ENCODE assay signal across 24 mouse cellular contexts in genomic region chr5:113939263-113939900, GRCm38 (mm10). TPM values are rescaled to one million over a fixed set of nuclear protein-coding genes. Genes with fewer than 3 reads are reported as not detected.
DNase-seq lines count a peak whose midpoint lies in the region; ATAC-seq and TF ChIP-seq lines count a peak whose summit lies in the region.
"Had no signal": no experiment of that assay in that cellular context is flagged by ENCODE, and none has a peak within 500 bp of the region (broad histone marks: within the 10 kb centered on the region; RNA-seq: fewer than 3 reads in every experiment).

No protein-coding gene starts in this region.

- H3K4me2 ChIP-seq in forebrain, postnatal 0 days (ENCODE audit: low read depth), result no peak overlapping the region
- H3K4me2 ChIP-seq: embryonic facial prominence, embryonic 15.5 days; hindbrain, embryonic 12.5 days had no signal

- H3K9ac ChIP-seq in ES-Bruce4 (ENCODE audit: low read depth, poor library complexity, severe bottlenecking) (no peak overlapping the region), ES-E14 (ENCODE audit: insufficient read depth, low read depth, low read length, poor library complexity, severe bottlenecking) (no peak overlapping the region)
- no peak overlapping the region for H3K9ac ChIP-seq in forebrain, postnatal 0 days
- H3K9ac ChIP-seq: embryonic facial prominence, embryonic 15.5 days; hindbrain, embryonic 12.5 days had no signal

- TF ChIP-seq CTCF in ES-Bruce4 (IDR thresholded peaks at IDR 0.05; ENCODE audit: low read depth, low read length), result no peak
- no peak for TF ChIP-seq CTCF in forebrain, postnatal 0 days (IDR thresholded peaks at IDR 0.05; ENCODE audit: low read depth)

- peak; percentile 49 to 67 for DNase-seq in cerebellum, postnatal 25 days
- no peak for DNase-seq in cerebellum, adult 11-12 months
- DNase-seq in ES-E14 (ENCODE audit: low read depth, low spot score), result peak; percentile 68
- peak; percentile 86 for DNase-seq in ZHBTc4 (ENCODE audit: low read depth, low spot score)
- no peak for DNase-seq in forebrain, postnatal 0 days
- DNase-seq: adrenal gland, adult 2 months; adrenal gland, postnatal 25 days; cerebellum, adult 11 months; gastrocnemius, postnatal 36 days; heart, adult 11 months; heart, postnatal 10 days; heart, postnatal 4 days; kidney, adult 8-10 months had no signal

- no peak for ATAC-seq in forebrain, postnatal 0 days
- ATAC-seq: activated CD4-positive, CD25-positive, alpha-beta regulatory T cell, adult 4 months; forebrain, embryonic 14.5 days; hindbrain, embryonic 16.5 days; inflammation-experienced regulatory T-cells, adult 6 months; intestine, postnatal 0 days had no signal

- TF ChIP-seq POLR2A in ES-Bruce4 (IDR thresholded peaks at IDR 0.05; ENCODE audit: insufficient read depth, low read length), result no peak

- H3K4me3 ChIP-seq in ES-Bruce4 (ENCODE audit: low read depth, low read length) (no peak overlapping the region), ES-E14 (ENCODE audit: insufficient read depth in 1 of 2, low read depth in 1 of 2, low read length in 2 of 2, poor library complexity in 1 of 2, severe bottlenecking in 1 of 2) (no peak overlapping the region)
- no peak overlapping the region for H3K4me3 ChIP-seq in forebrain, postnatal 0 days (ENCODE audit: low read depth, low read length)
- H3K4me3 ChIP-seq: embryonic facial prominence, embryonic 15.5 days; erythroblast, embryonic 14.5 days; forebrain, embryonic 10.5 days; hindbrain, embryonic 12.5 days had no signal

- no peaks in the 10 kb centered on the region for H3K36me3 ChIP-seq in ES-Bruce4 (ENCODE audit: control insufficient read depth, insufficient read depth, low read length, poor library complexity, severe bottlenecking)
- H3K36me3 ChIP-seq in ES-E14 (ENCODE audit: control insufficient read depth, insufficient read depth, low read length, poor library complexity, severe bottlenecking), result peaks cover 9% of the 10 kb centered on the region; the same call in 1 of the 2 replicates
- peaks cover 43% of the 10 kb centered on the region for H3K36me3 ChIP-seq in forebrain, postnatal 0 days (ENCODE audit: insufficient read depth)

- H3K9me3 ChIP-seq in ES-Bruce4 (replicated peaks; ENCODE audit: control insufficient read depth, insufficient read depth, low read length, poor library complexity, severe bottlenecking), result no peaks in the 10 kb centered on the region
- no peaks in the 10 kb centered on the region for H3K9me3 ChIP-seq in ES-E14 (ENCODE audit: control insufficient read depth, insufficient read depth, low read depth, low read length)
- H3K9me3 ChIP-seq in forebrain, postnatal 0 days (ENCODE audit: low read length), result no peaks in the 10 kb centered on the region
- H3K9me3 ChIP-seq: embryonic facial prominence, embryonic 15.5 days; forebrain, embryonic 10.5 days; hindbrain, embryonic 12.5 days had no signal

- WGBS in forebrain, postnatal 0 days, result 47% methylated on average over 12 of the region's 12 CpGs

- TF ChIP-seq EP300 in ES-Bruce4 (IDR thresholded peaks at IDR 0.05; ENCODE audit: insufficient read depth, low read depth, low read length), result peak; percentile 73; the same call in 1 of the 2 replicates

- H3K27me3 ChIP-seq in ES-Bruce4 (ENCODE audit: control insufficient read depth, insufficient read depth, low read length, poor library complexity, severe bottlenecking), result no peaks in the 10 kb centered on the region
- H3K27me3 ChIP-seq in forebrain, postnatal 0 days (ENCODE audit: insufficient read depth, low read length), result no peaks in the 10 kb centered on the region
- H3K27me3 ChIP-seq: CH12.LX; embryonic facial prominence, embryonic 15.5 days; hindbrain, embryonic 12.5 days had no signal

- H3K27ac ChIP-seq in ES-Bruce4 (ENCODE audit: insufficient read depth, low read length) (peak overlapping the region; percentile 19; the same call in 1 of the 2 replicates), ES-E14 (ENCODE audit: insufficient read depth, low read depth, low read length, poor library complexity, severe bottlenecking) (no peak overlapping the region)
- H3K27ac ChIP-seq in forebrain, postnatal 0 days (ENCODE audit: low read depth, low read length), result no peak overlapping the region
- H3K27ac ChIP-seq: embryonic facial prominence, embryonic 15.5 days; hindbrain, embryonic 12.5 days had no signal

- in situ Hi-C loops in ES-E14 (cut with MboI; ENCODE audit: low sequenced_read_pairs in 2 of 2, unreplicated experiment in 2 of 2), result no loop called here

- H3K4me1 ChIP-seq in ES-Bruce4 (ENCODE audit: control insufficient read depth, insufficient read depth, low read length), result peaks cover 5% of the 10 kb centered on the region
- peaks cover 0 to 13% of the 10 kb centered on the region in 2 experiments; a peak in 1 of 4 replicates for H3K4me1 ChIP-seq in ES-E14 (ENCODE audit: control insufficient read depth in 2 of 2, insufficient read depth in 2 of 2, low read length in 2 of 2, poor library complexity in 1 of 2)
- H3K4me1 ChIP-seq in forebrain, postnatal 0 days (ENCODE audit: insufficient read depth), result no peaks in the 10 kb centered on the region
- H3K4me1 ChIP-seq: embryonic facial prominence, embryonic 15.5 days had no signal

TF ChIP-seq in ES-E14, 5 proteins besides CTCF, POLR2A, EP300 and RAD21:
- TF ChIP-seq CHD2 (IDR thresholded peaks at IDR 0.05; ENCODE audit: low read depth, low read length) (no peak), HCFC1 (IDR thresholded peaks at IDR 0.05; ENCODE audit: borderline replicate concordance, insufficient read depth, low read length) (no peak), MAFK (IDR thresholded peaks at IDR 0.05; ENCODE audit: insufficient read depth, low read depth, low read length) (no peak), ZC3H11A (IDR thresholded peaks at IDR 0.05; ENCODE audit: borderline replicate concordance, low read depth, low read length) (no peak), ZNF384 (IDR thresholded peaks at IDR 0.05; ENCODE audit: low read depth, low read length) (peak; percentile 85)

RNA-seq across cellular contexts. Expression of gene Coro1c, which starts 30.8 kb away (rescaled TPM):
- polyA plus RNA-seq in ES-Bruce4 (2011; ENCODE audit: insufficient read depth, insufficient read length, low read depth, missing spikeins), result 174 and 218 TPM in 2 replicates
- 150 TPM in 2 replicates for total RNA-seq in ES-E14 (2012; rRNA removed)
- total RNA-seq in forebrain, postnatal 0 days (2014; rRNA removed), result 159 and 178 TPM in 2 replicates
- 148 and 167 TPM in 2 replicates for polyA plus RNA-seq in forebrain, postnatal 0 days (2015; fragmentation: Nextera tagmentation; extraction: Ambion mirVana)

RNA-seq across cellular contexts. Expression of gene Ssh1, which starts 54.3 kb away (rescaled TPM):
- 23.5 and 25.0 TPM in 2 replicates for polyA plus RNA-seq in ES-Bruce4 (2011; ENCODE audit: insufficient read depth, insufficient read length, low read depth, missing spikeins)
- total RNA-seq in ES-E14 (2012; rRNA removed), result 11.8 and 13.4 TPM in 2 replicates
- total RNA-seq in forebrain, postnatal 0 days (2014; rRNA removed), result 7.9 and 11.5 TPM in 2 replicates
- polyA plus RNA-seq in forebrain, postnatal 0 days (2015; fragmentation: Nextera tagmentation; extraction: Ambion mirVana), result 8.2 and 10.4 TPM in 2 replicates

Comparison
In these comparisons a context has a peak if more than half of its experiments do, and no peak if none do; other contexts are left out.
1. DNase-seq: peak in cerebellum, postnatal 25 days (2 of 2), ES-E14 (single experiment) and ZHBTc4 (single experiment); none in cerebellum, adult 11-12 months (single experiment) and forebrain, postnatal 0 days (single experiment).